Mouse (Mus musculus) cerebellum, adult (tissue): ENCODE measurements around the gene H2-DMb2.
"Not testable (repeated sequence)": the region's sequence is repeated elsewhere in the genome, so short reads cannot be mapped to it uniquely, and the experiment has no call there.

Experiments
- ATAC-seq: cut with Nextera tagmentation; 2 replicates; pipeline ENCODE4 v1.9.2; 2017; ENCODE audit warnings: mild to moderate bottlenecking, moderate library complexity, mixed read lengths; ENCODE audit not compliant: insufficient number of reproducible peaks, low FRiP score, low TSS enrichment

The H2-DMb2 gene

GRCm38 (mm10) chr17:34133289-34133688 is 9.8 kb upstream of the H2-DMb2 start:
- ATAC-seq, result no peak

DNA sequence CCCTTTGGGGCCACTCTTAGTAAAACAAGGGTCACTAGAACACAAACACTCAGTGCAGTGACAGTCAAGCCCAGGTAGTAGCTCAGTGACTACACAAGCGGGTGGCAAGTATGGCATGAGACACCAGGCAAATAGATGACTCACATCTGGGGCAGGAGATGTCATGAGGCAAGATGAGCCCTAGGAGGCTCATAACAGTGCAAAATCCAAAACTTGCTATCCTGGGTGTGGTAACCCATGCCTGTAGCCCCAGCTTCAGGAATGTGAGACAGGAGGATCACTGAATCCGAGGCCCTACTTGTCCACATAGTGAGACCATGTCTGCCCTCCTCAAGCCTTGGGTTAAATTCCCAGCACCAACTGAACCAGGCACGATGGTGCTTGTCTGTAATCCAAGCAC is 8.7 kb upstream of the H2-DMb2 start:
- ATAC-seq, result no peak

DNA sequence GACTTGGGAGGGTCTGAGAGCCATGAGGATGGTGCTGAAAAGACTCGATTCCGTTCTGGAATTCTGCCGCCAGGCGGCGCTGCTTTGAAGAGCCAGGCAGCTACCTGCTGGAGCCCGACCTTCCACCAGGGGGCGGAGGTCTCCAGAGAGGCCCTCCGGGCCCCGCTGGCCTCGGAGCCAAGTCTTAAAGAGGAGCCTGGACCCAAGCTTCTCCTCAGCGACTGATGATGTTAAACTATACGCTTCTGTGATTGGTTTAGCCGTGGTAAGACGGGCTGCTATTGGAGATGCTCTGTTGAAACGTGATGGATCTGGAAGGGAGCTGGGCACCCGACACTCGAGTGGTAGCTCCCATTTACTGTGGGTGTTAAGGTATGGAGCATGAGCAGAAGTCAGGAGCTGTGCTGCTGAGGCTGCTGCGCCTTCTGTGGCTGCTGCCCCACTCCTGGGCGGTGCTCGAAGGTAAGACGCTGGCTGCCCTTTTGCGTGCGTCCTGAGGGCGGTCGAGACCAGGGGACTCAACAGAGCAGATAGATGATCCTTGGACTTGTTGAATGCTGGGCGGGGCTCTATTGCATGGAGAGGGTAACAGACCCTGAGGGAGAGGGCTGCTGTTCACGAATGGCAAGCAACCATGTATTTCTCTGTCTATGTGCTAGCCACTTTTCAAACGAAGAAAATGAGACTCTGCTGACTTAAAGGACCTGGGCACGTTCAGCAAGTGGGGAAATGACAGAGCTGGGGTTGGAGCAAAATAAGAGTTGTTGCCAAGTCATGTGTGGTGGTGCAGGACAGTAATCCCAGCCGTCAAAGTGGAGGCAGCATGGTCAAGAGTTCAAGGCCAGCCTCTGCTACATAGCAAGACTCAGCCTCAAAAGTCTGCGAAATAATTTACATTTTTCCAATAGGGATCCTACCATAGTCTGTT is 7.5 kb upstream of the H2-DMb2 start:
- peak; percentile 100 for ATAC-seq

DNA sequence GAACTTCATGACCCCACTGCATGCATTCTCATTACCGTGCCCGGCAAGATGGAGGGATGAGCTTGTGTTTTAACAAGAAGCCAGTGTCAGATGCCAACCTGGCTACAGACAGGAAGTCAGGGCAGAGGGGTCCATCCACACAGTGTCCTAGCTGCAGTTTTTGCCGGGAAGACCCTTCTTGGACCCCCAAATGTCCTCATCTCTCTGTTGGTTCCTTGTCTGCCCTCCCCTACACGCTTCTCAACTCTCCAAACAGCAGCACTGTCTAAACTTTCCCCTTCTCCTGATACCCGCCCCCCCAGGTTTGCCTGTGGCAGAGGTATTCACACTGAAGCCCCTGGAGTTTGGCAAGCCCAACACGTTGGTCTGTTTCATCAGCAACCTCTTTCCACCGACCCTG is 5.5 kb upstream of the H2-DMb2 start:
- no peak for ATAC-seq

DNA sequence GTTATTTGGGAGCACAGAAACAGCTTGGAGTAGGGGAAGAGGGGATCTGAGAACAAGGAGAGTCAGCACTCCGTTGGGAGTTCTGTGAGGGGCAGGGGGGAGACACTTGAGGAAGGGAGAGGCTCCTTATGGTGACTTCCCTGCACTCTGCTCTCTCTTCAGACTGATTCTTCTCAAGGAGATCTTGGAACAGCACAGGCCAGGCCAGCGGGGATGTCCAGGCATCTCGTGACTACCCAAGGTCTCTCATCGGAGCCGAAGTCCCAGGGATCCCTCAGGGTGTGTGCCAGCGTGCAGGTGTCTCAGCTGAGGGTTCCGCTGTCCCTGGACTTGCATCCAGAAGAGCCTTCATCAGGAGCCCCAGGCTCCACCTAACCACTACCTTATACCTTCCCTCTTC is 4.5 kb upstream of the H2-DMb2 start:
- ATAC-seq, result no peak

GRCm38 (mm10) chr17:34139416-34139815 is 3.7 kb upstream of the H2-DMb2 start:
- ATAC-seq, result no peak

GRCm38 (mm10) chr17:34140240-34140639 is 2.9 kb upstream of the H2-DMb2 start:
- ATAC-seq, result no peak

DNA sequence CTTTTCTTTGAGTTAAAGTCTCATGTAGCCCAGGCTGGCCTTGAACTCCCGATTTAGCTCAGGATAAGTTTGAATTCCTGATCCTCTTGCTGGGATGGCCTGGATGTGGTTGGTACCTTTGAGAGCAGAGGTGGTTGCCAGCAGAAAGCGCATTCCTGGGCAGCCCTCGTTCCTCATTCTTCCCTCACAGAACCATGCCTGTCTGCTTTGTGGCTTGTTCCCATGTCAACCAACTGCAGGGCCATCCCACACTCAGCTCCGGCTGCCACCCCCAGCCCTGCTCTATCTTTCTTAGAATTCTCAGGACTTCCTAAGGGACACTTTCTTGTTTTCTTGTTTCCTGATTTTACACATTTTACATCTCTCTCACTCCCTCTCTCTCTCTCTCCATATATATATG is 1.7 kb upstream of the H2-DMb2 start:
- no peak for ATAC-seq

DNA sequence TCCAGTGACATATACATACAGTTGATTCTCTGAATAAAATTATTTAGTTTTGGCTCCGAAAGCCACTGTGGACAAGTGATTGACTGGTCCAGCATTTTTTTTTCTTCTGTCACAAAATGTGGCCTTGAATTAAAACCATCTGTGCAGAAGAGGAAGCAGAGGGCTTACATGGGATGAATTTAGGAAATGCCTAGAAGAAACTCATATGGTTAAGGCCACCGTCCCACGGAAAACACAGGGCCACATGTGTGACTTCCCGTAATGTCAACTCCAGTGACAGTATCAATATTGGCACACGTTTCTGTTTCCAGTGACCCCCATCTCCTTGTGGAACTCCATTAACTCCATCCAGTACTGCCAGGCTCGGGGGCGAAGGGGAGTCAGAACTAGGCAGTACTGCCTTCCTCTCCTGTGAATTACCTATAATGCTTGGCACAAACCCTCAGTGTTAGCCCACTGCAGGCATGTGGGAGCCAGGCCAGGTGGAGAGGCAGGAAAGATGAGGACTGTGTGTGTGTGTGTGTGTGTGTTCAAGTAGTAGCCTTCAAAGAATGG is 574 bp upstream of the H2-DMb2 start:
- ATAC-seq, result no peak

GRCm38 (mm10) chr17:34143461-34143860 is 354 bp downstream of the H2-DMb2 start:
- ATAC-seq, result no peak

GRCm38 (mm10) chr17:34144221-34144620 is 1.1 kb downstream of the H2-DMb2 start:
- ATAC-seq, result not testable (repeated sequence)

- no peak for ATAC-seq
Measured at GRCm38 (mm10) chr17:34144960-34145371, 1.9 kb downstream of the H2-DMb2 start.

DNA sequence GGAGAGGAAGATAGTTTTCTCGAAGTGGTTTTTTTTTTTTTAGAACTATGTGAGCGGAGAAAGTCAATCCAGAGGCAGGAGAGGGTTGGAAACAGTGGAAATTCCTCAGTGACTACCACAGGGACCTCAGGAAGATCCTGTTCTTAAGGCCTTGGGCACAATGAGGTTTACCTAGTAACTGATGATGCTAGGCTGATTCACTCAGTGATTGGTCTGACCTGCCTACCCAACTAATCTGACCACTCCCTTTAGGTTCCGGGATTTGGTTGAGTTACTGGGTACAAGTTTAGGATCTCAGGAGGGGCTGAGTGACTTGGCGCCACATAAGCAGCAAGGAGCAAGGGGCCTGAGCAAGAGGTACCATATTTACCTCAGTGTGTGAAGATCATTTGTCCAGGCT is 9.8 kb downstream of the H2-DMb2 start, which contains the start of gene H2-DMb1:
Gene H2-DMb1 (plus strand): TSS at position 150 of the 400 bp plus-strand sequence.
- no peak for ATAC-seq

DNA sequence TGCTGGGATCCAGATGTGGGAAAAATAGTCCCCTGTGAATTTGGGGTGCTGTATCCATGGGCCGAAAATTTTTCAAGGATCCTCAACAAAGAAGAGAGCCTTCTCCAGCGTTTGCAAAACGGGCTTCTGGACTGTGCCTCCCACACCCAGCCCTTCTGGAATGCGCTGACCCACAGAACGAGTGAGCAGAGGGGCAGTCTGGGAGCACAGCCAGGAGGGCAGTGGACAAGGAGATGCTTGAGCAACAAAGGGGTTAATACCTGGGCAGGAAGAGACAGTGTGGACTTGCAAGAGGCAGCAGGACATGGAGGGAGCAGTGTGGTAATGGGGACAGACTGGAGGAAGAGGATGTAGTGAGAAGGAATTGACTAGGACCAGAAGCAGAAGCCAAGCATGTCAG is 12.4 kb downstream of the H2-DMb2 start:
- no peak for ATAC-seq

DNA sequence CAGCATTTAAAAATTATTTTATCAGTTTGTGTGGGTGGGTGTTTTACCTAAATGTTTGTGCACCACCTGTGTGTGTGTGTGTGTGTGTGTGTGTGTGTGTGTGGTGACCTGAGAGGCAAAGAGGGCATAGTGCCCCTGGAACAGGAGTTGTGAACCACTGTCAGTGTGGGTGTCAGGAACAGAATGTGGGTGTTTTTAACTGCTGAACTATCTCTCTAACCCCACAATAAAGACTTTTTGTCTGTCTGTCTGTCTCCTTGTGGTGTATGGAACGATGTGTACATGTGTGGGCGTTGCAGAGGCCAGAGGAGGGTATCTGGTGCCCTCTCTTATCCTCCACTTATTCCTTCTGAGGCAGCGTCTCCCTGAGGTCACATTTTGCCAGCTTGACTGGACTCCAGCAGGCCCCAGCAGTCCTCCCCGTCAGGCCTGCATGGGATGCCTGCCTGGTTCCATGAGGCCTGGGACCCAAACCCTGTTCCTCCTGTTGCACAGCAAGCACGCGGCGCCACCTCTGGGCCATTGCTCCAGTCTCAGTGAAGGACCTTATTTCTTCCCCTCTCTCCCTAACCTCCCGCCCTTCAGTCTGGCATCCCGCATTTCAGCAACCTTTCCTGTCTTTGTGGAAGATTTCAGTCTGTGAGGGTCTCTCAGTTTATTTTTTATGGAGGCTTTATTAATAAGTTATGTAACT is 21.2 kb downstream of the H2-DMb2 start:
- ATAC-seq, result no peak

DNA sequence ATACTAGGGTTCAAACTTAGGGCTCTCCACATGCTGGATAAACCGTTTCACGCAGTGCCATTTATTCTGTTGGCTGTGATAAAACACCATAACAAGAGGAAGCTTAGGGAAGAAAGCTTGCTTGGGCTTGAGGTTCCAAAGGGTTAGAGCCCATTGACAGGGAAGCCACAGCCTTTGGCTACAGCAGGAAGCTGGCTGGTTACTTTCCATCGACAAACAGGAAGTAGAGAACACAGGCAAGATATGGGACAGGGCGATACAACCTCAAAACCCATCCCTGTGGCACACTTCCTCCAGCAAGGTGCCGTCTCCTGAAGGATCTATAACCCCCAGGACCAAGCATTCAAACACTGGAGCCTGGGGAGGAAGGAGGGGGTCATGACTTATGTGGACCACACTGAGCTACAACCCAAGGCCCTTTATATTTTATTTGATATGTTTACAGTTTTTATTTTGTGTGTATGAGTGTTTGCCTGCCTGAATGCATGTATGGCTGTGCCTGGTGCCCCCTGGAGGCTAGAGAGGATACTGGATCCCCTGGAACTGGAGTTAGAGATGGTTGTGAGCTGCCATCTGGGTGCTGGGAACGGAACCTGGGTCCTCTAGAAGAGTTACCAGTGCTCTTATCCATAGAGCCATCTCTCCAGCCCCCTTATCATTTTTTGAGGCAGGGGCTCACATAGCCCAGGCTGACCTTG is 22.1 kb downstream of the H2-DMb2 start:
- no peak for ATAC-seq

DNA sequence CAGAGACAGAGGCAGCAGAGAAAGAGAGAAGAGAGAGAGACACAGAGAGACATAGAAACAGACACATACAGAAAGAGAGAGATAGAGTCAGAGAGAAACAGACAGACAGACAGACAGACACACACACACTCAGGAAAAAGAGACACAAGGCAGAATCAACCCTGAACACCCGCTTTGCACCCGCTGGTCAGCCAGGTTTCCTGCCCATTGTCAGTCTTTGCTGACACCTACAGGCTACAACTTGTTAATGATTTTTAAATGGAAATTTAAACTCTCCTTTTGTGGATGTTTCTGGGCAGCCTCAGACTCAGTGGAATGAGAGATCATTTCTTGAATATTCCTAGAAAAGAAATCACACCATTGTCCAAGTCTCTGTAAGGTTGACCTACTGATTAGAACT is 26.2 kb downstream of the H2-DMb2 start:
- no peak for ATAC-seq

GRCm38 (mm10) chr17:34170487-34170876 is 27.4 kb downstream of the H2-DMb2 start:
- ATAC-seq, result no peak

DNA sequence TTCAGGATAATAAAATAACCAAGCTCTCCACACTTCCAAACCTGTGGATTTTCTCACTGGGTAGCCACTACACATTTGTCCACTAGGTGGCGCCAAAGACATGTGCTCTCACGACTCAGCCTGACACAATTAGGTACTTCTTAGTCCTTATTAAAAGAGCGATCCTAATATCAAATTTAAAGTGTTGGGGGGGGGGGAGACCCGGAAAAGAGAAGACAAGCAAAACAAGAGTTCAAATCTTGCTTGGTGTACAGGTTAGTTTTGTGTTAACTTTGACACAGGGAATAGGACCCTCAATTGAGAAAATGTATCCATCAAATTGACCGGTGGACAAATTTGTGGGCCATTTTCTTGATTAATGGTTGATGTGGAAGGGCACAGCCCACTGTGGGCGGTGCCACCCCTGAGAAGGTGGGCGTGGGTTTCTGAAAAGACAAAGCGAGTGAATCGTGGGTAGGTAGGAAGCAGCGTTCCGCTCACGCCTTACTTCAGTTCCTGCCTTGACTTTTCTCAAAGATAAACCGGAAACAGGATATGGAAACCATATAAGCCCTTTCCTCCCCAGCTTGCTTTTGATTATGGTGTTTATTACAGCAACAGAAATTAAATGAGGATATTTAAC is 27.9 kb downstream of the H2-DMb2 start:
- ATAC-seq, result no peak; the same call in 1 of the 2 replicates

- ATAC-seq, result no peak
Measured at GRCm38 (mm10) chr17:34172528-34172927, 29.4 kb downstream of the H2-DMb2 start.
